Mouse (Mus musculus) lung, adult 2 months (tissue): ENCODE measurements around the gene Comt.

Experiments
- CTCF ChIP-seq: fragments of 200-500 bp; IDR thresholded peaks from 2 replicates; pipeline ENCODE4 v1.5.1; 2011; ENCODE audit warnings: mild to moderate bottlenecking, low read length, control low read depth; ENCODE audit not compliant: insufficient read depth
- POLR2A ChIP-seq: fragments of 200-500 bp; IDR thresholded peaks from 2 replicates; pipeline ENCODE4 v1.6.1; 2011; ENCODE audit warnings: low read depth, mild to moderate bottlenecking, control low read depth, low read length, borderline replicate concordance; ENCODE audit errors: extremely low read depth

GRCm38 (mm10) chr16:18410418-18410817, 16.2 kb downstream of the Comt start:
- TF ChIP-seq POLR2A (no peak), CTCF (no peak)
